Mouse (Mus musculus): ENCODE data around the gene Fxyd1. TPM values are rescaled to one million over a fixed set of nuclear protein-coding genes. Genes with fewer than 3 reads are reported as not detected.
A peak's percentile ranks its signal among the peaks of the same experiment; 100 is the strongest.

The Fxyd1 gene
- polyA plus RNA-seq, 1 experiment: 346 TPM

DNA sequence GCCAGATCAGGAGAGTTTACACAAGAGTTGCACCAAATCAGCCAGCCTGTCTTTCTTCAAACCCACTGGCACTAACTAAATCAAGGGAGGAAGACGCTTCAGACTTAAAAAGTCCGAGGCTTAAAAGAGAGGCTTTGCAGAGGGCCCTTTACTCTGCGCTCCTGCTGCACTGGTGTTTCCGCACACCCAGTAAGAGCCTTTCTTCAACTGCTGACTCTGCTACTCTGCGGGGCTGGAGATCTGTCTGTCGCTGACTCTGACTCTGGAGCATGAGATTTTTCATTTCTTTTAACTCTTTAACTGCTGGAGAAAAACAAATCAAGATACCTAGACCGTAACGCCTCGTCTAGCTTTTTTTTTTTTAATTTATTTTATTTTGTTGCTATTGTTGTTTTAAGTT, 27.1 kb upstream of the Fxyd1 start:
- H3K4me3 ChIP-seq (ENCODE audit: insufficient read depth, low read depth, low read length): no peak overlapping the region
- H3K4me1 ChIP-seq (ENCODE audit: control insufficient read depth, insufficient read depth, insufficient read length, low read length): peaks cover 17% of the 10 kb centered on the region
- peak overlapping the region; percentile 81 for H3K27ac ChIP-seq (replicated peaks; ENCODE audit: low read depth, low read length)

DNA sequence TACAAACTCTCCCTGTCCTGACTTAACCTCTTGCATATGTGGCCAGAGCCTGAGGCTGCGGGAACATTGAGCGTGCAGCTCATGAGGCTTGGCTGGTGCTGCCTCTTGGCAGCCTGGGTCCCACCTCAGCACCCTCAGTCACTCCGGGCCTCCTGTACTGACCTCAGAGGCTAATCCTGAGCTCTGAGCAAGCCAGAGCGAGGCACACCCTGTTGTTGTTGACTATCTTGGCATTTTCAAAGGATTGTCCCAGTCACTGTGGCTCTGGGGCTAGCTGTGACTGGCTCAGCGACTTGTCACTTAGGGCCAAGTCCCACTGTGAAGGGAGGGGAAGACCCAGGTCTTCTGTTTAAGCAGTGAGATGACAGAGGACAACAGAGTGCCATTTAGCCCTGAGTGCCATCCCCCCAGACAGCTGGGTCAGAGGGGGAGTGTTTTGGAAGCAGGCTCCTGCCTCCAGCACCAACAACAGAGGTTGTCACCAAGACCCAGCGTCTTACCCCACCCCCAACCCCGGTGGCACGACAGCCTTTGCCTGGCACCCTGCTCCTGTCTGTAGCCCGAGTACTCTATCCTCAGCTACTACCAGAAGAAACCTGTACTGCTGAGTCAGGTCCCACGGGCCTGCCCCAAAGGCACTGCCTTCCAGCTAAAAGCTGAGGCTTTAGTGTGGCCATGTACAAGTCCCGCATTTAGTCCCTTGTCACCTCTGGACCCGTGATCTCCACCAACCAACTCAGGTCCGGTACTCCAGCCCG, 26.0 kb upstream of the Fxyd1 start:
- Histone ChIP-seq H3K4me3 (ENCODE audit: insufficient read depth, low read depth, low read length) (no peak overlapping the region), H3K27ac (replicated peaks; ENCODE audit: low read depth, low read length) (peak overlapping the region; percentile 81), H3K4me1 (ENCODE audit: control insufficient read depth, insufficient read depth, insufficient read length, low read length) (peaks cover 17% of the 10 kb centered on the region)

DNA sequence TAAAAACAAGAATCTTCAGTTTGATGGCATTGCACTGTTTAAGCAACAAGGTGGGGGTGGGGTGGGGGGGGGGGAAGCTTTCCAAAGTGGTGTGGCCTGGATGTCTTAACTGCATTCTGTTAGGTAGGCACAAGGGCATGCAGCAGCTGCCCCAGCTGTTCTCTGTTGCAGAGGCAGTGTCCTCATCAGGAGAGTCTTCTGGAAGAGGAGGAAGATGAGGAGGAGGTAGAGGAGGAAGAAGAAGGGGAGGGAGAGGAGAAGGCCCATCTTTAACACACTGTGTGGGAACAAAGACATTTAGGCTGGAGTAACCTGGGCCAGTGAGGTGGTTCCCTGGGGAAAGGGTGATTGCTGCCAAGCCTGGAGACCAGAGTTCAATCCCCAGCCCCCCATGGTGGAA, 25.1 kb upstream of the Fxyd1 start:
- Histone ChIP-seq H3K4me3 (ENCODE audit: insufficient read depth, low read depth, low read length) (no peak overlapping the region), H3K4me1 (ENCODE audit: control insufficient read depth, insufficient read depth, insufficient read length, low read length) (peaks cover 17% of the 10 kb centered on the region), H3K27ac (replicated peaks; ENCODE audit: low read depth, low read length) (peak overlapping the region; percentile 7)

DNA sequence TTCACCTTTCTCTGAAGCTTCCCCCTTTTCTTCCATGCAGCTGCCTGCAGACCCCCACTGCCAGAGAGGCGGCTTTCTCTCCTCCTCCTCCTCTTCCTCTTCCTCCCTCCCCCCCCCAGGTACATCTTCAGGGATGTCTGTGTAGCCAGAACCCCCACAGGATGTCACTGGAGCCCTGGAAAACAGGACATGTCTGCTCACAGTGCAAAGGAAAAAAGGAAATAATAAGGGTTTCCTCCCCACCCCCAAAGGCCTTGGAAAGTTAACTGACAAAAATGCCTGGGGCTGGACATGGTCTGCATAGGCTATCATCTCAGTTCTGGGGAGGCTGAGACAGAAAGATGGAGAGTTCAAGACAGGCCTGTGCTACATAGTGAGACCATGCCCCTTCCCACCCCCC, 24.1 kb upstream of the Fxyd1 start:
- H3K4me1 ChIP-seq (ENCODE audit: control insufficient read depth, insufficient read depth, insufficient read length, low read length): peaks cover 15% of the 10 kb centered on the region
- H3K27ac ChIP-seq (replicated peaks; ENCODE audit: low read depth, low read length): no peak overlapping the region
- H3K4me3 ChIP-seq (ENCODE audit: insufficient read depth, low read depth, low read length): no peak overlapping the region

DNA sequence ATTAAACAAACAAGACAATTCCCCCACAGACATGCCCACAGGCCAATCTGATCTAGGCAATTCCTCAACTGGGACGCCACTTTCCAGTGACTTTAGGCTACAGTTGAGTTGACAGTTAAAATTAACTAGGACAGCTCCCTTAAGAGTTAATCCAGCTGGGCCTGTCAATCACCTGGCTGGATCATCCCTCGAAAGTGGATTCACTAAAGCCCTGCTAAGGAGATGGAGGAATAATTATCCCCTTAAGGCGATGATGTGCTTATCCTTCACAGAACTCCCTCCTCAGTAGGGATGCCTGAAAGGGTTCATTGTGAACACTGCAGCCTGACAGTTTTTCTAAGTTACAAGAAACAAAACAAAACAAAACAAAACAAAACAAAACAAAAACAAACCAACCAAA, 23.6 kb upstream of the Fxyd1 start:
- Histone ChIP-seq H3K4me3 (ENCODE audit: insufficient read depth, low read depth, low read length) (no peak overlapping the region), H3K4me1 (ENCODE audit: control insufficient read depth, insufficient read depth, insufficient read length, low read length) (peaks cover 11% of the 10 kb centered on the region), H3K27ac (replicated peaks; ENCODE audit: low read depth, low read length) (no peak overlapping the region)

DNA sequence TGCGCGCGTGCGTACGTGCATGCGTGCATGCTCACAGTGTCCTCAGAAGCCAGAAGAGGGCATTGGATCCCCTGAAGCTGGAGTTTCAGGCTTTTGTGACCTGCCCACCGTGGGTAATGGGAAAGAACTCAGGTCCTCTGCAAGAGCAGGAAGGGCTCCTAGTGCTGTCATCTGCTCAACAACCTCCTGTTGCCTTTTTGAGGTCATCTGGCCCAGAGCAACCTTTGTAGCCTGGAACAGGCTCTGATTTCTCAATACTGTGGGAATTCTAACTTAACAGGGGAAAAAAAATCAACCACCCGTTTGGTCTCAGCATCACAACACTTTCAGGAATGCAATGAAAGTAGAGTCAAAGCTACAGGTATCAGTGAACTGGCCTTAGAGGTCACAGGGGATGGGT, 22.7 kb upstream of the Fxyd1 start:
- Histone ChIP-seq H3K4me3 (ENCODE audit: insufficient read depth, low read depth, low read length) (no peak overlapping the region), H3K27ac (replicated peaks; ENCODE audit: low read depth, low read length) (no peak overlapping the region), H3K4me1 (ENCODE audit: control insufficient read depth, insufficient read depth, insufficient read length, low read length) (peaks cover 8% of the 10 kb centered on the region; the same call in 1 of the 2 replicates)

DNA sequence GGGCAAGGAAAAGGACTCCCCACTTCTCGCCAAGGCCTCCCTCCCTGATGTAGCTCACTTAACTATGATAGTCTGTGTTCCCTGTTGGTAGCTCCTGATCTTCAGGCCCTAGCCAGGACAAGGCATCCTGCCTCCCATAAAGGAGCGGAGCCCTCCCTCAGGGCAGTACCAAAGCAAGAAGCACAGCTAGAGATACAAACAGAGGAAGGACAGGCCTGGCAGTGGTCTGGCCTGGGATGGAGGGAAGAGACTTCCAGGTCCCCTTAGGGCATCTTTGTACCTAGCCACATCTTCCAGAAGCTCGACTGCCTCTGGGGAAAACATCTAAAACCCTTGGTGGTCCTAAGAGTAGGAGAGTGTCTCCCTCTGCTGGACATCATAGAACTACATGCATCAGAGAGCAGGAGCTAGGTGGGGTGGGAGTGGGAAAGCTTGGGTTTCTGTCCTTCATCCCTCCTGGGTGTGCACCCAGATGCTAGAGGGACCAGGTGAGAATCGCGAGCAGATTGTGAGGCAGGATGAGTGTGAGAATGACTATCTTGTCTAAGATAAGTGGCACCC, 21.0 kb upstream of the Fxyd1 start:
- Histone ChIP-seq H3K27ac (replicated peaks; ENCODE audit: low read depth, low read length) (no peak overlapping the region), H3K4me3 (ENCODE audit: insufficient read depth, low read depth, low read length) (no peak overlapping the region), H3K4me1 (ENCODE audit: control insufficient read depth, insufficient read depth, insufficient read length, low read length) (peaks cover under 1% of the 10 kb centered on the region; the same call in 1 of the 2 replicates)

DNA sequence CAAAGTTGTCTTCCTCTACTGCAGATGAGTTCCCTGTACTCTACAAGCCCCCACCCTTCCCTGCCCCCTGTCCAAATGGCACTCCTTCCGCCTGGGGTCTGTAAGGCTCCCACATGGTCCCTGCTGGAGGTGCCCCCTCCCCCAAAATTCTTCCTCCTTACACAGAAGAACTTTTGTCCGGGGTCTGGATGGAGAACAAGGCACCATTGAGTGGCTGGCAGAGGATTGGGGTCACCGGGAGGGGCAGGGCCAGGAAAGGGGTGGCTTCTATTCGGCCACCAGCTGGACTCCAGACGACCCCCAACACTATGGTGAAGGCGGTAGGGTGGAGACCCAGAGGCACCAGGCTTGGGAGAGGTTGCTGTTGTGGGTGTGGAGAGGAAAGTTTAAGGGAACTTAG, 20.5 kb upstream of the Fxyd1 start:
- Histone ChIP-seq H3K4me3 (ENCODE audit: insufficient read depth, low read depth, low read length) (no peak overlapping the region), H3K4me1 (ENCODE audit: control insufficient read depth, insufficient read depth, insufficient read length, low read length) (no peaks in the 10 kb centered on the region), H3K27ac (replicated peaks; ENCODE audit: low read depth, low read length) (no peak overlapping the region)

DNA sequence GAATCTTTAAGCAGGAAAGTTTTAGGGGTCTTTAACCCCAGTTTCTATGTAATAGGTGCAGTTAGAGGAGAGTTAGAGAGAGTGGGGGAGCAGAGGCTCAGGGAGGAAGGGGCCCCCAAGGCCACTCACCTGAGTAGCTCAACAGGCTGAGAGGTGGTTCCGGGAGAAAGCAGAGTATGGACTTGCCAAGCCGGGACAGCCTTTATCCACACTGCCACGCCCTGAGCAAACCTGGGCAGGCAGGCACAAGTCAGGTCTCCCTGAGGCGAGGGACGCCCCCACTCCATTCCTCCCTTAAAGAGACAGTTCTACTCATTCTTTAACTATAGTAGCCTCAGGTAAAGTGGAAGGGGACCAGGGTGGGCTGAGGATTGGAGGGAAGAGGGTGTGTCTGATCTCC, 19.5 kb upstream of the Fxyd1 start, which contains the start of gene Fxyd3:
Gene Fxyd3 (minus strand): TSS at position 213 of the 400 bp plus-strand sequence.
- H3K27ac ChIP-seq (replicated peaks; ENCODE audit: low read depth, low read length): no peak within 1 kb of the TSS
- no peak within 1 kb of the TSS for H3K4me3 ChIP-seq (ENCODE audit: insufficient read depth, low read depth, low read length)
- no peaks in the 10 kb centered on the region for H3K4me1 ChIP-seq (ENCODE audit: control insufficient read depth, insufficient read depth, insufficient read length, low read length)

DNA sequence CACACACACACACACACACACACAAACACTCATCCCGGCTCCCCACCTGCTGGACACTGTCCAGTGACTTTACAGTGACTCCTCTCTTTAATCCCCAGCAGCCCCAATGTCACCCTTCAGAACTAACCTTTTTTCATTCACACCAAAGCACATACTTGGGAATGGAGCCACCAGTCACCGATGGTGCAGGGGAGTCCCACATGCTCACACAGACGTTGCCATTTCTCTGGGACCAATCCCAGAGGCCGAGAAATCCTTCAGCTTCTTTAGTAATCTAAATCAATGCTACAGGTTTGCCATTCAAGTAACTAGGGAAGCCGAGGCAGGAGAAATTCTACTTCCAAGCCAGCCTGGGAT, 17.7 kb upstream of the Fxyd1 start:
- H3K4me3 ChIP-seq (ENCODE audit: insufficient read depth, low read depth, low read length): no peak overlapping the region
- H3K4me1 ChIP-seq (ENCODE audit: control insufficient read depth, insufficient read depth, insufficient read length, low read length): no peaks in the 10 kb centered on the region
- no peak overlapping the region for H3K27ac ChIP-seq (replicated peaks; ENCODE audit: low read depth, low read length)

DNA sequence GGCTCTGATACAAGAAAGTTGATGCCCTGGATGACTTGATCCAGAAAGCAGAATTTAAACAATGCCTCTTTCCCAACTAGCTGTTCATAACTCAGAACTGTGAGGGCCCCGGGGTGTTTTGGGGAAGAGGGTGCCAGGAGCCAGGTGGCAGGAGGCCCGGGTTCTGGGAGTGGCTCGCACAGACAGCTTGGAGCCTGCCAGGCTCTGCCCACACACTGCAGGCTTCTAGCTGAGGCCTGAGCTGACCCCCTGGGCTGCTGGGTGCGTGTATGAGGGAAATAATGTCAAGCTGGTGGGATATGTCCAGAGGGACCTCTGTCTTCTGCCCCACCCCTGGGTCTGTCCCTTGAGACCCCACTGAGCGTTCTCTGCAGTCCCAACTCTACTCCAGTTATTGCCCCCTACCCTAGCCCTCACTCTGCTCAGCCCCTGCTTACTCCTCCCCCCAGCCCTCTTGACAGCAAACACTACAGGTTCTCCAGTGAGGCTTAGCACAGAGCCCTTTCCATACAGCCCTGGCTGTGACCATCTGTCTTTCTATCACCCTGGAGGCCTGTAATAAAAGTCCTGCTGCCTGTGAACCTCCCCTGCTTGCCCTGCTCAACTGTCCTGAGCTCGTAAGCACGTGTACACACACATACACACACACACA, 17.2 kb upstream of the Fxyd1 start:
- H3K27ac ChIP-seq (replicated peaks; ENCODE audit: low read depth, low read length): no peak overlapping the region
- H3K4me1 ChIP-seq (ENCODE audit: control insufficient read depth, insufficient read depth, insufficient read length, low read length): no peaks in the 10 kb centered on the region
- no peak overlapping the region for H3K4me3 ChIP-seq (ENCODE audit: insufficient read depth, low read depth, low read length)

DNA sequence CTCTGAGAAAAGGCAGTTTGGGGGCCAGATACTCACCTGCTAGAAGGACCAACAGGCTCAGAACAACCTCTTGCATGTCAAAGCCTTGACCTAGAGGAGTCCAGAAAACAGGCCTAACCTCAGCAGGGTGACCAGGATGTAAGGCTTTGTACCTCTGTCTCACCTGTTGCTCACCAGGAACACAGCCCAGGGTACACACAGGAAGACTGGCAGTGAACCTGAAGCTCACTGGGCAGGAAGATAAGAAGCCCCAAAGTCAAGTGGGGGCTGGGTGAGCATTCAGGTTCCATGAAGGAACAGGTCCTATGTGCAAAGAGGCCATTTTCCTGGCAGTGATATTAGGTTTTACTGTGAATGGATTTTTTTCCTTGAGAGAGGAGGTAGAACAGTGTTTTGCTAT, 16.5 kb upstream of the Fxyd1 start:
- H3K27ac ChIP-seq (replicated peaks; ENCODE audit: low read depth, low read length): no peak overlapping the region

DNA sequence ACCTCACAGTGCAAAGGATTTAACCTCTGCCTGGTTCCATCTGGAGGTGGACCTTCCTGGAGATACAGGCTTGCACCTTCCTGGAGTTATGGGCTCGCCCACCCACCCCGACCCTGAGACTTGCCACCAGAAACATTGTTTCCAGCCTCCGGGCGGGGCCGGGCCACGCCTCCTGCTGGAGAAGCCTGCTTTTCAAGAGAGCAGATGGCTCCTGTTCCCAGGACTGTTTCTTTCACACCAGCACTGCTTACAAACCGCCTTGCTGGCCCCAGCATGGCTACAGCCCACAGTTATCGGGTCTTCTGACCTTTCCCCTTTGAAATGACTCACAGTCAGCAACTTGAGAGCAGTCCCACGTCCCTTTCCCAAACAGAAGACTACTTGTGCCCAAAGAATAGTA, 15.3 kb upstream of the Fxyd1 start:
- Histone ChIP-seq H3K27ac (replicated peaks; ENCODE audit: low read depth, low read length) (no peak overlapping the region), H3K4me1 (ENCODE audit: control insufficient read depth, insufficient read depth, insufficient read length, low read length) (no peaks in the 10 kb centered on the region), H3K4me3 (ENCODE audit: insufficient read depth, low read depth, low read length) (no peak overlapping the region)

More for the DNA sequence above, 16.5 kb upstream of the Fxyd1 start:
- Histone ChIP-seq H3K4me1 (ENCODE audit: control insufficient read depth, insufficient read depth, insufficient read length, low read length) (no peaks in the 10 kb centered on the region), H3K4me3 (ENCODE audit: insufficient read depth, low read depth, low read length) (no peak overlapping the region)

DNA sequence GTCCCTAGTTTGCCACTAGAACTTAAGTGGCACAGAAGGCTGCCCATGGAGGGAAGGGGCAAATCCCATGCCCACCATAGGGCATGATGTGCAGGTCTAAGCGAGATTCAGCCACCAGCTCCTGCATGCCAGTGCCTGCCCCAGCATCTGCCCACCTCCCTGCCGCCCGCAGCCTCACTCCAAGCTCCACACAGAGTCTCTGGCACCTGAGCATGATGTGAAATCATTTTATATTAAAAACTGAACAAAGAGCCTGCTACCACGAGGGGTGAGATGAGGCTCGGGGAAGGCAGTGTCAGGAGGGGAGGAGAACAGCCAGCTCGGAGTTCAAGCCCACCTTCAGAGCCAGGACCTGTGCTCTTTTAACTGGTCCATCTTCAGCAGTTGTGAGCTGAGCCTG, 13.3 kb upstream of the Fxyd1 start:
- no peaks in the 10 kb centered on the region for H3K4me1 ChIP-seq (ENCODE audit: control insufficient read depth, insufficient read depth, insufficient read length, low read length)
- H3K27ac ChIP-seq (replicated peaks; ENCODE audit: low read depth, low read length): no peak overlapping the region
- H3K4me3 ChIP-seq (ENCODE audit: insufficient read depth, low read depth, low read length): no peak overlapping the region

DNA sequence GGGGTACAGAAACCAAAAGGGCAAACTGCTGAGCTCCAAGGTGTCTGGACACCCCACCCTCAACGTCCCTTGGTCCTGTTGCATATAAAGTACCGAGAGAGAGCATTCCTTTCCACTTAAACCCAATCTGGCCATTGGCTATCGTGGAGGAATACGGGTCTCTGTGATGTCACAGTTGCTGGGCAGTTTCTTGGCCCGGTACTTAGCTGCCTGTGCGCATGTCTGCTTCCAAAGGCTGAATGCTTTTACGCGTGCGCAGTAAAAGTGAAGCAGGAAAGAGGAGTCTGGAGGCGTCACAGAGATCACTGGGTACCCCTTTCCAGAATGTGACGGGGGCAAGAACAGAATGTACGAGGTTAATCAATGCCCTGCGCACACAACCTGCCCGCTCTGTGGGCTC, 12.5 kb upstream of the Fxyd1 start:
- no peak overlapping the region for H3K4me3 ChIP-seq (ENCODE audit: insufficient read depth, low read depth, low read length)
- H3K27ac ChIP-seq (replicated peaks; ENCODE audit: low read depth, low read length): no peak overlapping the region
- H3K4me1 ChIP-seq (ENCODE audit: control insufficient read depth, insufficient read depth, insufficient read length, low read length): no peaks in the 10 kb centered on the region

DNA sequence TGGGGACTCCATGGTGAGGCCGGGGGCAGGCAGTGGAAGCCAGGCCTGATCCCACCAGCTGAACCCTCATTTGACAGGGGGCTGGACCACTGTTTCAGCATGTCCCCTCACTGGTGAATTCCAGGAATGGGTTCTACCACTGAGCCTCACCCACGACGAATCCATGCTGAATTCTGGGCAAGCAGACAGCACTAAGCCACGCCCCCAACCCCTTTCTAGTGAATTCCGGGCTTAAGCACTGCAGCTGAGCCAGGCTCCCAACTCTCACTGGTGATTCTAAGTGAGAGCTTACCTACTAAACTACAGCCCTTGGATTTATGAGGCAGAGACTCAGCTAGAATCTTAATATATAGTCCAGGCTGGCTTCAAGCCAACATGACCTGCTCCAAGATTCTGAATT, 10.8 kb upstream of the Fxyd1 start:
- Histone ChIP-seq H3K27ac (replicated peaks; ENCODE audit: low read depth, low read length) (no peak overlapping the region), H3K4me1 (ENCODE audit: control insufficient read depth, insufficient read depth, insufficient read length, low read length) (no peaks in the 10 kb centered on the region), H3K4me3 (ENCODE audit: insufficient read depth, low read depth, low read length) (no peak overlapping the region)
